Mouse (Mus musculus) lung, embryonic 15.5 days (tissue): ENCODE results near the gene Stxbp2. TPM values are rescaled to one million over a fixed set of nuclear protein-coding genes. Genes with fewer than 3 reads are reported as not detected.

ENCODE experiments used
- ATAC-seq: fragments of 200-750 bp; cut with Nextera tagmentation; 2 replicates; pipeline ENCODE4 v1.8.0; 2017; ENCODE audit warnings: moderate number of reproducible peaks, borderline replicate concordance; ENCODE audit not compliant: low FRiP score, low TSS enrichment; ENCODE audit errors: extremely low read depth
- H3K27ac ChIP-seq: fragments of 300-500 bp; sonication (generic); 2 replicates; pipeline ENCODE4 v1.5.1; 2015; ENCODE audit warnings: moderate library complexity, mild to moderate bottlenecking, inconsistent platforms
- H3K27me3 ChIP-seq: fragments of 300-500 bp; sonication (generic); 2 replicates; pipeline ENCODE4 v1.6.1; 2015; ENCODE audit warnings: inconsistent platforms
- H3K36me3 ChIP-seq: fragments of 300-500 bp; sonication (generic); 2 replicates; pipeline ENCODE4 v1.6.1; 2015; ENCODE audit warnings: inconsistent platforms
- H3K4me1 ChIP-seq: fragments of 300-500 bp; sonication (generic); 2 replicates; pipeline ENCODE4 v1.6.1; 2015; ENCODE audit warnings: inconsistent platforms
- H3K4me2 ChIP-seq: fragments of 300-500 bp; sonication (generic); 2 replicates; pipeline ENCODE4 v1.6.1; 2015; ENCODE audit warnings: inconsistent platforms, mild to moderate bottlenecking, moderate library complexity
- H3K4me3 ChIP-seq: fragments of 300-500 bp; sonication (generic); 2 replicates; pipeline ENCODE4 v1.5.1; 2015; ENCODE audit warnings: mild to moderate bottlenecking, inconsistent platforms
- H3K9ac ChIP-seq: fragments of 300-500 bp; sonication (generic); 2 replicates; pipeline ENCODE4 v1.6.1; 2015; ENCODE audit warnings: inconsistent platforms
- H3K9me3 ChIP-seq: fragments of 300-500 bp; sonication (generic); 2 replicates; pipeline ENCODE4 v1.6.1; 2016; ENCODE audit warnings: inconsistent platforms
- WGBS: fragments of 180-500 bp; shearing (Covaris S2); methylation state at CpG from one replicate; pipeline ENCODE4 v1.1.7; 2015; 5-methylcytosine and 5-hydroxymethylcytosine counted together
- polyA plus RNA-seq: library from polyadenylated mRNA; unstranded; fragments of >200 nt; fragmentation: Nextera tagmentation; extraction: Ambion mirVana; gene quantifications from 2 replicates; pipeline ENCODE4 v1.2.1, GENCODE M21; 2015

Stxbp2 gene
- polyA plus RNA-seq, 1 experiment from 2014 or later = 84.6 TPM

DNA sequence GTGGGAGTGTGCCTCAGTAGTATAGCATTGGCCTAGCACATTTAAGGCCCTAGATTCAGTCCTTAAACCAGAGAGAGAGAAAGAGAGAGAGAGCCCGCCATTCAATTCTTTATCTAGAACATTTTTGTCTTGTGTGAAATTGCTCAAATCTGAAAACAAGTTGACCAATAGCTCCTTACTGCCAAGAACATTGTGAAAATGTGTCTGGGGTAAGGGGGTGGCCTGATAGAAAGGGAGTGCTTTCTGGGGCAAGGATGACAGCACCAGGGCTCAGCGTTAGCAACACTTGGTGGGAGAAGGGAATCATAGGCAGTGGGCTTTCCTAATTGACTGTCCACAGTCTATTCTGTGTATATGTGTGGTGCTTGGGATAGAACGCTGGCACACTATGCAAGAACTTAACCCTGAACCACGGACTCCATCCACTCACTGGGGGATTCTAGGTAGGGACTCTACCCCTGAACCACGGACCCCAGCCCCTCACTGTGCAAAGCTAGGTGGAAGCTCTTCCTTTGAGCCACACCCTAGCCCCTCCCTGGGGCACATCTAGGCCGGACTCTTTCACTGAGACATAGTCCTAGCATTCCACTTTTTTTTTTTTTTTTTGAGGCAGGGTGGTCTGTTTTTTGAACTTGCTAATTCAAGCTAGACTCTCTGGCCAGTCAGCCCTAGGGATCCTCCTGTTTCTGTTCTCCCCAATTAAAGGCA lies 16.2 kb downstream of the Stxbp2 start:
- no peak overlapping the region for H3K27ac ChIP-seq
- no peak for ATAC-seq
- H3K9ac ChIP-seq = no peak overlapping the region
- no peak overlapping the region for H3K4me2 ChIP-seq
- no peaks in the 10 kb centered on the region for H3K36me3 ChIP-seq
- H3K4me1 ChIP-seq = no peaks in the 10 kb centered on the region
- WGBS = 80% methylated on average over 6 of the region's 6 CpGs
- H3K9me3 ChIP-seq = no peaks in the 10 kb centered on the region
- H3K4me3 ChIP-seq = no peak overlapping the region
- H3K27me3 ChIP-seq = no peaks in the 10 kb centered on the region

DNA sequence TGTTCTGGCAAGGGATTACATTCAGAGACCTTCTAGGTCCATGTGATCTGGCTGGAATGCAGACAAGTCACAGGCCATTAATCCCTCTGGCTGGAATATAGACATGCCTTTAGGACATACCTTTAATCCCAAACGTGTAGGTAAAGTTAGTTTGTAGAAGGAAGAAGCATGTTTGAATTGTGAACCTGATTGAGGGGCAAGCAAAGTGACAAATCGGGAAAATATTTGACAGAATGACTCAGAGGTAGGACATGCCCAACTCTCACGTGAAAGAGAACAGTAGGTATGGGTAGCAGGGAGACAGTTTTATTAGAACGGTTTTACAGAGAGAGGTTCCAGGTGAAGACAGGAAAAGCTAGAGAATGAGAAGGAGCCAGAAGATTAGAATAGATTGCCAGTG lies 16.8 kb downstream of the Stxbp2 start:
- H3K4me1 ChIP-seq = no peaks in the 10 kb centered on the region
- H3K27me3 ChIP-seq = no peaks in the 10 kb centered on the region
- no peak overlapping the region for H3K4me2 ChIP-seq
- no peaks in the 10 kb centered on the region for H3K36me3 ChIP-seq
- no peaks in the 10 kb centered on the region for H3K9me3 ChIP-seq
- H3K9ac ChIP-seq = no peak overlapping the region
- WGBS = 63% methylated on average over 4 of the region's 4 CpGs
- no peak overlapping the region for H3K4me3 ChIP-seq
- ATAC-seq = no peak
- no peak overlapping the region for H3K27ac ChIP-seq

DNA sequence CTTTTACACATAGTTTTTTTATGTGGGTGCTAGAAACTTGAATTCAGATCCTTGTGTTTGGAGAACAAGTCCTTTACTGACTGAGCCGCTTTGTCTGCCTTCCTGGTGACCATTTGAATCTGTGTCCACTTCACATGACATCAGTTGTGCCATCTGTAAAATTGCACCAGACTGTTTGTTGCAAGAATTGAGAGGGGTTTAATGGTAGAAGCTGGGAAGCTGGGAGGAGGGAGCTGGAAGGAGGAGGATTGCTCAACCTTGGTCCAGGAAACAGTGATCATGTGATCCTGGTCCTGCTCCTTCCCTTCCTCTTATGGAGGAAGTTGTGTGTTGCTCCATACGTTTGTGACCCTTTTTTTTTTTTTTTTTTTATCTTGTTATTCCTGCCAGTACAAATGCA lies 17.5 kb downstream of the Stxbp2 start:
- Histone ChIP-seq H3K4me2 (no peak overlapping the region), H3K9me3 (no peaks in the 10 kb centered on the region), H3K36me3 (no peaks in the 10 kb centered on the region), H3K27me3 (no peaks in the 10 kb centered on the region), H3K4me3 (no peak overlapping the region), H3K4me1 (no peaks in the 10 kb centered on the region), H3K27ac (no peak overlapping the region), H3K9ac (no peak overlapping the region)
- WGBS = 53% methylated on average over 2 of the region's 2 CpGs
- no peak for ATAC-seq

DNA sequence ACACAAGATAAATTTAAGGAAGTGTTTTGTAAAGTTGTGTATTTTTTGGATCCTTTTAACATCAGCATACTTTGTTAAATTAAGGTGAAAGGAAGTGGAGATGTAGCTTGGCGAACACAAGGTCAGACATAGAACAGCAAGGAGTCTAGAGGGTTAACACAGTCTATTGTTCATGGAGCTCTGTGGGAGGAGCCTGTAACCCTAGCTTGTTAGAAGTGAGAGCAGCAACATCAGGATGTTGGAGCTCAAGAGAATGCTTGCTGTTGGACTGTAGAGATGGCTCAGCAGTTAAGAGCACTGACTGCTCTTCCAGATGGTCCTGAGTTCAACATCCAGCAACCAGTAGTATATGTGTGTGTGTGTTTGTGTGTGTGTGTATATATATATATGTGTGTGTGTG lies 18.2 kb downstream of the Stxbp2 start:
- H3K4me1 ChIP-seq = no peaks in the 10 kb centered on the region
- H3K9me3 ChIP-seq = no peaks in the 10 kb centered on the region
- H3K27me3 ChIP-seq = no peaks in the 10 kb centered on the region
- no peaks in the 10 kb centered on the region for H3K36me3 ChIP-seq
- H3K27ac ChIP-seq = no peak overlapping the region
- H3K4me2 ChIP-seq = peak overlapping the region; percentile 15; the same call in 1 of the 2 replicates
- H3K9ac ChIP-seq = no peak overlapping the region
- no peak for ATAC-seq
- WGBS = 42% methylated on average over 1 of the region's 1 CpGs
- H3K4me3 ChIP-seq = no peak overlapping the region

DNA sequence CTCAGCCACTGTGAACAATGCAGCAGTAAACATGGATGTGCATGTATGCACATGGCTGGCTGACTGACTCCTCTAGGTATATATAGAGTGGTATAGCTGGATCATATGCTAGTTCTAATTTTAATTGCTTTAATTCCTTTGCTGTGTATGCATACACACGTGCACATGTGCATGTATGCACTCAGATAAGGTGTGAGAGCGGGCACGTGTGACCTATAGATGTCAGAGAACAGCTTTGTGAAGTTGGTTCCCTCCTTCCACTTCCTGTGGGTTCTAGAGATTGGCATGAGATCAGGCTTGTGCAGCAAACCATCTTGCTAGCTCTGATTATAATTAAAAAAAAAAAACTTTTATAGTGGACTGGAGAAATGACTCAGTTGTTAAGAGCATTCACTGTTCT lies 22.1 kb downstream of the Stxbp2 start:
- 67% methylated on average over 3 of the region's 3 CpGs for WGBS
- no peak overlapping the region for H3K4me3 ChIP-seq
- no peak for ATAC-seq

DNA sequence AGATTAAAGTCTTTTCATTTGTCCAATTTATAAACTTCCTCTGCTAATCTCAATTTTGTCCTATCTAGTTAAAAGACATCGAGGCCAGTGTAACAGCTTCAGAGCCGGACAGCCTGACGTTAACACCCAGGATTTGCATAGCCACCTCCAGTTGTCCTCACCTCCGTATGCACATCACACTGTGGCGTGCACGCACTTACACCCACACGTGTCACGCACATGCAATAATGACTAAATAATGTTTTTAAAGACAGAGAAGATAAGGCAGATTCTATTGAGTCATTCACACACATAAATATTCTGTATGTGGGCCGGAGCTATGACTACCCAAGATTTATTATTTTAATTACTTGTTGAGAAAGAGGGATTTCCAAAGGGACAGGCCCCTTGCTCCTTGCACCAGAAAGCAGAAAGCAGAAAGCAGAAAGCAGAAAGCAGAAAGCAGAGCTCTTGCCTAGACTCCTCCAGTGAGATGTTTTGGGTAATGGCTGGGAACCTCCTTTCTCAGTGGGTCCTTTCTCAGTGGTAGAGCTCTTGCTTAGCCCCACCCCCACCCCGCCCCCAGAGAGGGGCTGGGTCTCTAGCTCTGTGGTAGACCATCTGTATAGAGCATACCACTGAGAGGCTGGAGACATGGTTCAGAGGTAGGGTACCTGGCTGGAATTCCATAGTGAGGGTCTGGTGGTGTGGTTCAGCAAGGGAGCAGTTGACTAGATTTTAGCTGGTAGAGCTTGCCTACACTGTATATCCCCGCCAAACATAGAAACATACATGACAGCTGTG lies 24.2 kb downstream of the Stxbp2 start:
- WGBS = 59% methylated on average over 11 of the region's 11 CpGs
- Histone ChIP-seq H3K9me3 (no peaks in the 10 kb centered on the region), H3K9ac (no peak overlapping the region), H3K27me3 (no peaks in the 10 kb centered on the region), H3K36me3 (no peaks in the 10 kb centered on the region), H3K4me2 (no peak overlapping the region), H3K4me3 (no peak overlapping the region), H3K27ac (no peak overlapping the region), H3K4me1 (no peaks in the 10 kb centered on the region)
- ATAC-seq = no peak

More for the DNA sequence above, 22.1 kb downstream of the Stxbp2 start:
- no peaks in the 10 kb centered on the region for H3K27me3 ChIP-seq
- H3K9me3 ChIP-seq = no peaks in the 10 kb centered on the region
- no peak overlapping the region for H3K4me2 ChIP-seq
- H3K27ac ChIP-seq = no peak overlapping the region
- no peaks in the 10 kb centered on the region for H3K4me1 ChIP-seq
- H3K9ac ChIP-seq = no peak overlapping the region
- H3K36me3 ChIP-seq = no peaks in the 10 kb centered on the region

DNA sequence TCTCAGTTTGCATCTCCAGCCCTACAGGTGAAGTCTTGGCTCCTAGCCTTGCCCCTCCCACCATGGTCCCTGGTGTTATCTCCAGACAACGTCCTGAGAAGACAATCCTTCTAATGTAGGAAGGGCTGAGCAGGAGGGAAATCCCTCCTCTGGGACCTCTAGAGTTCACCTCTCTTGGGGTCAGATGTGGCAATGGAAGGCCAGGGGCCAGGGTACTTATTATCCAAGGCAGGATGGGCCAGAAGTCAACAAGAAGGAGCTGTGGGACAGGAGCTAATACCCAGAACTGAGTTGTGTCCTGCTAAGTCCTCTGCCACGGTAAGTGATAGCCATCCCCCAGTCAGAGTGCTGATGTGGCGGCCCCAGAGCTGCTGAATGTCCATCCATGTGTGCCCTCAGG lies 24.8 kb downstream of the Stxbp2 start, which contains the start of gene Retn:
TSS of gene Retn (plus strand) at position 245 of the 400 bp plus-strand sequence.
- no peak for ATAC-seq

DNA sequence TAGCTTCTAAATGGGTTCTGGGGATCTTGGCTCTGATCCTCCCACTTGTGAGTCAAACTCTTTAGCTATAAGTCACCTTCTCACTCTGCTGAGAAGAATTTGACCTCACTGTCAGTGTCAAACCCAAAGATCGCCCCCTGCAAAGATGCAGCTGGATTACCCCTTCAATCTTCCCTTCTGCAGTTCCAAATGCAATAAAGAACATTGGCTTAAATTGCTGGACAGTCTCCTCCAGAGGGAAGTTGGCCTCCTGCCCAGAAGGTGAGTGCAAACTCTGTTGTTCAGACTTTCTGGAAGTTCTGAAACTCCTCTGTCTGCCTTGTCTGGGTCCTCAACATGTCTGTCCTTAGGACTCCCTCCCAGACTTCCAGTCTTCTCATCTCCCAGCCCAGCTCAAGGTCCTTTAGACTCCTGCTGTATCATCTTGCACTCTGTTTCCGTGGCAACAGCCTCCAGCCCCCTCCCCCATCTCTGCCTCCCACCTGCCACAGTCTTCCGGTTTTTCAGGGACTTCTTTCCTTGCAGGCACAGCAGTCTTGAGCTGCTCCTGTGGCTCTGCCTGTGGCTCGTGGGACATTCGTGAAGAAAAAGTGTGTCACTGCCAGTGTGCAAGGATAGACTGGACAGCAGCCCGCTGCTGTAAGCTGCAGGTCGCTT lies 26.1 kb downstream of the Stxbp2 start:
- no peaks in the 10 kb centered on the region for H3K27me3 ChIP-seq
- H3K9me3 ChIP-seq = no peaks in the 10 kb centered on the region
- H3K36me3 ChIP-seq = no peaks in the 10 kb centered on the region
- no peak overlapping the region for H3K27ac ChIP-seq
- no peak for ATAC-seq
- 14% methylated on average over 7 of the region's 7 CpGs for WGBS
- no peaks in the 10 kb centered on the region for H3K4me1 ChIP-seq
- no peak overlapping the region for H3K4me2 ChIP-seq
- no peak overlapping the region for H3K4me3 ChIP-seq
- H3K9ac ChIP-seq = no peak overlapping the region

More for the DNA sequence above, 24.8 kb downstream of the Stxbp2 start, which contains the start of gene Retn:
- H3K4me3 ChIP-seq = no peak within 1 kb of the TSS
- no peak within 1 kb of the TSS for H3K27ac ChIP-seq
- 55% methylated on average over 3 of the region's 3 CpGs for WGBS
- no peaks in the 10 kb centered on the region for H3K36me3 ChIP-seq
- no peak within 1 kb of the TSS for H3K4me2 ChIP-seq
- H3K27me3 ChIP-seq = no peaks in the 10 kb centered on the region
- H3K9me3 ChIP-seq = no peaks in the 10 kb centered on the region
- H3K4me1 ChIP-seq = no peaks in the 10 kb centered on the region
- H3K9ac ChIP-seq = no peak within 1 kb of the TSS

DNA sequence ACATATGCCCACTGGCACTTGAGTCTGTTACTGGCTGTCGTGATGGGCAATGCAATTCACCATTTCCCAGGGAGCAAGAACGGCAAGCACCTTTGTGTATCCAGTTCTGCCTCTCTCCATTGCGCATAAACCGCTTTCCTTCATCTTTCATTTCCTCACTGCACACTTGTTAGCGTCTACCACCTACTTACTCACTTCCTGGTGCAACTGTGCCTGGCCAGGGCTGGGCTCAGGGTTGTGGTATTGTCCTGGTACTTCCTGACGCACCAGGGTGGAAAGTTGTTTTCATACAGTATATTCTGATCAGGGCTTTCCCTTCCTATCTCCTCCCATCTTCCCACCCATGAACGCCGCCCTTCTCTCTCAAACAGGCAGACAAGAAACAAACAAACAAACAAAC lies 30.1 kb downstream of the Stxbp2 start:
- Histone ChIP-seq H3K4me3 (no peak overlapping the region), H3K9ac (no peak overlapping the region), H3K9me3 (no peaks in the 10 kb centered on the region), H3K4me1 (no peaks in the 10 kb centered on the region), H3K36me3 (no peaks in the 10 kb centered on the region), H3K27me3 (no peaks in the 10 kb centered on the region), H3K4me2 (no peak overlapping the region), H3K27ac (no peak overlapping the region)
- ATAC-seq = no peak
- 70% methylated on average over 8 of the region's 8 CpGs for WGBS

DNA sequence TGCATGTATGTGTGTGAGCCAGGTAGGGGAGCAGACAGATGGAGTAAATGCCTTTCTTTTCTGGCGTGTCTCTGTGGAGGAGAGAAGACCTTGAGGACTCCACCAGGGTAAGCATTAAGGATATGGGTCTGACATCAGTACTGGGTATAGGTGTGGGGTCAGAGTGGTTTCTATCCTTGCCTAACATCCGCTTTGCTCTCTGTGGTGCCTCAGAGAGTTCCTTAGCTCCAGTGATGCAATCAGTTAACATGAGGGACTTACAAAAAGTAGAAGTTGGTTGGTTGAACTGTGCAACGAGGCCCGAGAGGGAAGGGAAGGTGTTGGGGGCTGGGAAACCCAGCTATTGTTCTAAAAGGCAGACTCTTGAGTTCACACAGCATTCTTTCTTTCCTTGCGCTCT lies 33.6 kb downstream of the Stxbp2 start:
- no peaks in the 10 kb centered on the region for H3K36me3 ChIP-seq
- no peak overlapping the region for H3K9ac ChIP-seq
- WGBS = 62% methylated on average over 5 of the region's 5 CpGs
- H3K9me3 ChIP-seq = no peaks in the 10 kb centered on the region
- no peaks in the 10 kb centered on the region for H3K27me3 ChIP-seq
- no peaks in the 10 kb centered on the region for H3K4me1 ChIP-seq
- no peak overlapping the region for H3K4me2 ChIP-seq
- H3K27ac ChIP-seq = no peak overlapping the region
- H3K4me3 ChIP-seq = no peak overlapping the region
- no peak for ATAC-seq

DNA sequence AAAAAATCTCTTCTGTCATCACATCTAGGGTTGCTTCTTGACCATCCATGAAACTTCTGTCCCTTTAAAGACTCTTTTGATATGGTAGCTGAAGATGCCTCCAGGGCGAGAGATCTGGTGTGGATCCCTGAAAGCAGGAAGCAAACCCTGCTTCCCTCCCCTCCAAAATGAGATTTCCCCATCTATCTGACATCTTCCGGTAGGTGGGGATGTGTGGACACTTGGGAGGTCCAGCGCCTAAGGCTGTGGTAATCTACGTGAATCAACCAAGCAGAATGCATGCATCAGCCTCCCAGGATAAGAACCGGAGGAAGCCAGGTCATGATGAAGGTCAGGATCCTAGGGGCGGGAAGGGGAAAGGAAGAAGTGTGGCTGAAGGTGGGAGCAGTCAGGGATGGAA lies 34.8 kb downstream of the Stxbp2 start, which contains the start of gene Mcemp1:
TSS of gene Mcemp1 (plus strand) at position 248 of the 400 bp plus-strand sequence.
- 72% methylated on average over 6 of the region's 6 CpGs for WGBS
- Histone ChIP-seq H3K4me3 (no peak within 1 kb of the TSS), H3K9ac (no peak within 1 kb of the TSS), H3K27ac (no peak within 1 kb of the TSS), H3K36me3 (no peaks in the 10 kb centered on the region), H3K27me3 (no peaks in the 10 kb centered on the region), H3K4me1 (no peaks in the 10 kb centered on the region), H3K9me3 (no peaks in the 10 kb centered on the region), H3K4me2 (no peak within 1 kb of the TSS)
- no peak for ATAC-seq

DNA sequence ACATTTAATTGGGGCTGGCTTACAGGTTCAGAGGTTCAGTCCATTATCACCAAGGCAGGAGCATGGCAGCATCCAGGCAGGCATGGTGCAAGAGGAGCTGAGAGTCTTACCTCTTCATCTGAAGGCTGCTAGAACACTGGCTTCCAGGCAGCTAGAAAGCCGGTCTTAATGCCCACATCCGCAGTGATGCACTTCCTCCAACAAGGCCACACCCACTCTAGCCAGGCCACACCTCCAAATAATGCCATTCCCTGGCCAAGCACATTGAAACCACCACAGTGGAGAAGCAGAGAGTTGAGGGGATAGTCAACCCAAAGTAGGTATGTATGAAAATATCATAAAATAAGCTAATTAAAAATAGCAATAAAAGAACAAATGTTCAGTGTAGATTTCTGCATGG lies 39.6 kb downstream of the Stxbp2 start:
- H3K27me3 ChIP-seq = no peaks in the 10 kb centered on the region
- H3K9ac ChIP-seq = no peak overlapping the region
- no peaks in the 10 kb centered on the region for H3K36me3 ChIP-seq
- H3K4me3 ChIP-seq = no peak overlapping the region
- no peaks in the 10 kb centered on the region for H3K9me3 ChIP-seq
- no peak overlapping the region for H3K4me2 ChIP-seq
- no peak overlapping the region for H3K27ac ChIP-seq
- H3K4me1 ChIP-seq = 0 out of 2 replicates have a peak, but pooled peaks cover 6% of the 10 kb centered on the region
- WGBS = 71% methylated on average over 2 of the region's 2 CpGs
- ATAC-seq = no peak
